Mouse (Mus musculus): ENCODE measurements around the gene Intu. TPM values are rescaled to one million over a fixed set of nuclear protein-coding genes. Genes with fewer than 3 reads are reported as not detected.

Intu gene
- polyA plus RNA-seq, 1 experiment = 1.3 TPM

GRCm38 (mm10) chr3:40505451-40506014 is 25.6 kb upstream of the Intu start:
- no peaks in the 10 kb centered on the region; the same call in 1 of the 2 replicates for H3K4me1 ChIP-seq (ENCODE audit: control insufficient read depth, insufficient read depth, low read length)
- no peak overlapping the region for H3K4me3 ChIP-seq (replicated peaks; ENCODE audit: control insufficient read depth, low read depth, low read length)
- H3K27ac ChIP-seq (ENCODE audit: control insufficient read depth, insufficient read depth, low read depth, low read length, poor library complexity) = no peak overlapping the region
- TF ChIP-seq POLR2A (IDR thresholded peaks at IDR 0.05; ENCODE audit: borderline replicate concordance, control insufficient read depth, low read depth, low read length) (no peak), CTCF (IDR thresholded peaks at IDR 0.05; ENCODE audit: control insufficient read depth, insufficient read depth, low read length) (no peak)
- 90% methylated on average over 14 of the region's 14 CpGs for whole genome bisulfite sequencing

GRCm38 (mm10) chr3:40508927-40509576 is 22.0 kb upstream of the Intu start:
- 74% methylated on average over 6 of the region's 6 CpGs for WGBS
- no peak overlapping the region for H3K27ac ChIP-seq (ENCODE audit: control insufficient read depth, insufficient read depth, low read depth, low read length, poor library complexity)
- no peaks in the 10 kb centered on the region for H3K4me1 ChIP-seq (ENCODE audit: control insufficient read depth, insufficient read depth, low read length)
- no peak overlapping the region for H3K4me3 ChIP-seq (replicated peaks; ENCODE audit: control insufficient read depth, low read depth, low read length)
- TF ChIP-seq POLR2A (IDR thresholded peaks at IDR 0.05; ENCODE audit: borderline replicate concordance, control insufficient read depth, low read depth, low read length) = no peak
- TF ChIP-seq CTCF (IDR thresholded peaks at IDR 0.05; ENCODE audit: control insufficient read depth, insufficient read depth, low read length) = no peak

GRCm38 (mm10) chr3:40510567-40510966 is 20.5 kb upstream of the Intu start:
- Histone ChIP-seq H3K27ac (ENCODE audit: control insufficient read depth, insufficient read depth, low read depth, low read length, poor library complexity) (no peak overlapping the region), H3K4me3 (replicated peaks; ENCODE audit: control insufficient read depth, low read depth, low read length) (no peak overlapping the region), H3K4me1 (ENCODE audit: control insufficient read depth, insufficient read depth, low read length) (no peaks in the 10 kb centered on the region)
- WGBS = 5% methylated on average over 6 of the region's 6 CpGs
- TF ChIP-seq CTCF (IDR thresholded peaks at IDR 0.05; ENCODE audit: control insufficient read depth, insufficient read depth, low read length) = no peak
- no peak for TF ChIP-seq POLR2A (IDR thresholded peaks at IDR 0.05; ENCODE audit: borderline replicate concordance, control insufficient read depth, low read depth, low read length)

GRCm38 (mm10) chr3:40512936-40513829 is 17.9 kb upstream of the Intu start:
- 82% methylated on average over 13 of the region's 13 CpGs for WGBS
- H3K27ac ChIP-seq (ENCODE audit: control insufficient read depth, insufficient read depth, low read depth, low read length, poor library complexity) = no peak overlapping the region
- H3K4me3 ChIP-seq (replicated peaks; ENCODE audit: control insufficient read depth, low read depth, low read length) = no peak overlapping the region
- no peaks in the 10 kb centered on the region for H3K4me1 ChIP-seq (ENCODE audit: control insufficient read depth, insufficient read depth, low read length)
- no peak for TF ChIP-seq POLR2A (IDR thresholded peaks at IDR 0.05; ENCODE audit: borderline replicate concordance, control insufficient read depth, low read depth, low read length)
- no peak for TF ChIP-seq CTCF (IDR thresholded peaks at IDR 0.05; ENCODE audit: control insufficient read depth, insufficient read depth, low read length)

GRCm38 (mm10) chr3:40518240-40518639 is 12.8 kb upstream of the Intu start:
- 39% methylated on average over 3 of the region's 3 CpGs for WGBS
- no peak for TF ChIP-seq CTCF (IDR thresholded peaks at IDR 0.05; ENCODE audit: control insufficient read depth, insufficient read depth, low read length)
- no peak for TF ChIP-seq POLR2A (IDR thresholded peaks at IDR 0.05; ENCODE audit: borderline replicate concordance, control insufficient read depth, low read depth, low read length)
- no peak overlapping the region for H3K27ac ChIP-seq (ENCODE audit: control insufficient read depth, insufficient read depth, low read depth, low read length, poor library complexity)
- H3K4me1 ChIP-seq (ENCODE audit: control insufficient read depth, insufficient read depth, low read length) = no peaks in the 10 kb centered on the region
- no peak overlapping the region for H3K4me3 ChIP-seq (replicated peaks; ENCODE audit: control insufficient read depth, low read depth, low read length)

- Histone ChIP-seq H3K27ac (ENCODE audit: control insufficient read depth, insufficient read depth, low read depth, low read length, poor library complexity) (no peak overlapping the region), H3K4me1 (ENCODE audit: control insufficient read depth, insufficient read depth, low read length) (no peaks in the 10 kb centered on the region), H3K4me3 (replicated peaks; ENCODE audit: control insufficient read depth, low read depth, low read length) (no peak overlapping the region)
- TF ChIP-seq POLR2A (IDR thresholded peaks at IDR 0.05; ENCODE audit: borderline replicate concordance, control insufficient read depth, low read depth, low read length) (no peak), CTCF (IDR thresholded peaks at IDR 0.05; ENCODE audit: control insufficient read depth, insufficient read depth, low read length) (no peak)
- 72% methylated on average over 3 of the region's 3 CpGs for WGBS
Observed at GRCm38 (mm10) chr3:40519555-40519954, 11.5 kb upstream of the Intu start.

GRCm38 (mm10) chr3:40520567-40520966 is 10.5 kb upstream of the Intu start:
- 85% methylated on average over 3 of the region's 3 CpGs for WGBS
- H3K4me1 ChIP-seq (ENCODE audit: control insufficient read depth, insufficient read depth, low read length) = no peaks in the 10 kb centered on the region
- no peak overlapping the region for H3K4me3 ChIP-seq (replicated peaks; ENCODE audit: control insufficient read depth, low read depth, low read length)
- H3K27ac ChIP-seq (ENCODE audit: control insufficient read depth, insufficient read depth, low read depth, low read length, poor library complexity) = no peak overlapping the region
- TF ChIP-seq CTCF (IDR thresholded peaks at IDR 0.05; ENCODE audit: control insufficient read depth, insufficient read depth, low read length) = no peak
- no peak for TF ChIP-seq POLR2A (IDR thresholded peaks at IDR 0.05; ENCODE audit: borderline replicate concordance, control insufficient read depth, low read depth, low read length)

GRCm38 (mm10) chr3:40522446-40522845 is 8.6 kb upstream of the Intu start:
- Histone ChIP-seq H3K27ac (ENCODE audit: control insufficient read depth, insufficient read depth, low read depth, low read length, poor library complexity) (no peak overlapping the region), H3K4me1 (ENCODE audit: control insufficient read depth, insufficient read depth, low read length) (no peaks in the 10 kb centered on the region; the same call in 1 of the 2 replicates), H3K4me3 (replicated peaks; ENCODE audit: control insufficient read depth, low read depth, low read length) (no peak overlapping the region)
- 30% methylated on average over 6 of the region's 6 CpGs for WGBS
- TF ChIP-seq CTCF (IDR thresholded peaks at IDR 0.05; ENCODE audit: control insufficient read depth, insufficient read depth, low read length) (no peak), POLR2A (IDR thresholded peaks at IDR 0.05; ENCODE audit: borderline replicate concordance, control insufficient read depth, low read depth, low read length) (no peak)

All from bone marrow, adult 2 months (tissue).